Mouse (Mus musculus): ENCODE data around the gene Nedd4. TPM values are rescaled to one million over a fixed set of nuclear protein-coding genes. Genes with fewer than 3 reads are reported as not detected.

Nedd4 gene
- polyA plus RNA-seq, 1 experiment from 2014 or later = 564 TPM

DNA sequence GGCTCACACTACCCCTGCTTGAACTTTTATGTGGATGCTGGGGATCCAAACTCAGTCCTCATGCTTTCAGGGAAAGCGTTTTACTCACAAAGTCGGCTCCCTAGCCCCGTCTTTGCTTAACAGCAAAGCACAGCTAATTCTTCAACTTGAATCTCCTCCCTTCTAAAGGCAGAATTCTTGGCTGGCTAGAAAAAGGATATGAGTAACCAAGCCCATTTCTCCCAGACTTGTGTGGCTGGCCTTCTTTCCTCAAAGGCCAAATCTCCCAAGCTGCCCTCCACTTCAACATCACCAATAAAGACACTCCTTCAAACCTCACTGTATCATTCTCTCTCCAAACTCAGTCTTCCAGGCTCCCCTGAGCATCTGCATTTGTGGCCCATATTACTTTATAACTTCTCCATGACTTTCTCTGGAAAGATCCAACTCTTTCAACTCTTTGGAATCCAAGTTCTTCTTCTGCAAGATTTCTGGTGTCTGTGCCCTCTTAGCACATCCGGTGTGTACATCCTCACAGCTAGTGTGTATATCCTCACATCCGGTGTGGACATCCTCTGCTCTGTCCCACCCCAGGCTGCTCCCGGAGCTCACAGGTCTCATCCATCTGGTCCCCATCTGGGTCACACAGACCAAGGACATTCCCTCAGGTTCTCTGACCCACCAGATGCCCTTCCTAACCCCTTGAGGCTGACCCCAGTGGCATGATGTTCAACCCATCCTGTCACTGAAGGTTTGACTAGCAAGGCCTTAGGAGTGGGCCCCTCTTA, 18.3 kb upstream of the Nedd4 start:
- no peak overlapping the region for H3K9ac ChIP-seq (replicated peaks; ENCODE audit: low read length)
- peaks cover 23% of the 10 kb centered on the region for H3K4me1 ChIP-seq (ENCODE audit: control insufficient read depth, insufficient read depth, low read length)
- H3K27ac ChIP-seq (replicated peaks; ENCODE audit: low read depth, low read length) = peak overlapping the region; percentile 22; the same call in 1 of the 2 replicates
- no peak overlapping the region for H3K4me2 ChIP-seq (ENCODE audit: low read length)
- no peaks in the 10 kb centered on the region for H3K9me3 ChIP-seq (ENCODE audit: control insufficient read depth, low read length)
- H3K36me3 ChIP-seq (ENCODE audit: control insufficient read depth, insufficient read depth, low read length) = no peaks in the 10 kb centered on the region
- no peak for ATAC-seq (ENCODE audit: low FRiP score, low TSS enrichment)
- no peak for DNase-seq
- no peaks in the 10 kb centered on the region for H3K27me3 ChIP-seq (ENCODE audit: control insufficient read depth, insufficient read depth, low read length)
- no peak overlapping the region for H3K4me3 ChIP-seq (replicated peaks; ENCODE audit: low read depth, low read length)
- WGBS = 89% methylated on average over 6 of the region's 6 CpGs

DNA sequence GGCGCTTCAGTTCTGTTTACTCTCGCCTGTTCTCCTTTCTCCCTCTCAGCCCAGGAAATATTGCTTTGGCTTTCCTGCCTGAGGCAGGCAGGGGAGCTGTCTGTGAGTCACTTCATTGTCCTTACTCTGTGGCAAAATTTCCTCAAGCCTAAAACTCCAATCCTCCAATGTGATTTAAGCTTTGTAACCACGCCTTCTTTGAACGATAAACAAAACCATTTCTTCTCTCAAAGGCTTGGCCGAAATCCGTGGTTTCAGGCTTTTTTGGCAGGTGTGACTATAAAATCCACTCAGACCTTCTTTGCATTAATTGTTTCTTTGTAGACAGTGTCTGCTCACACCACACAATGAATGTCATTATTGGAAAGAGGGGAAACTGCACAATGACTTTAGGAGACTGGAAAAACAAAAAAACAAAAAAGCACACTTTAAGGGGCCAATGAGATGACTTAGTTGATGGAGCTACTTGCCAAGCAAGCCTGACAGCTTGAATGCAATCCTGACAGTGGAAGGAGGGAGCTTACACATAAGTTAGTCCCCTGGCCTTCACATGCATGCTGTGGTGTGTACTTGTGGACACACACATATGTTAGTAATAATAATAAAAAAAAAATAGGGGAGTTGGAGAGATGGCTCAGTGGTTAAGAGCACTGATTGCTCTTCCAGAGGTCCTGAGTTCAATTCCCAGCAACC, 17.6 kb upstream of the Nedd4 start:
- DNase-seq = no peak
- no peak overlapping the region for H3K4me2 ChIP-seq (ENCODE audit: low read length)
- H3K36me3 ChIP-seq (ENCODE audit: control insufficient read depth, insufficient read depth, low read length) = no peaks in the 10 kb centered on the region
- no peak overlapping the region for H3K4me3 ChIP-seq (replicated peaks; ENCODE audit: low read depth, low read length)
- no peaks in the 10 kb centered on the region for H3K27me3 ChIP-seq (ENCODE audit: control insufficient read depth, insufficient read depth, low read length)
- no peak for ATAC-seq (ENCODE audit: low FRiP score, low TSS enrichment)
- H3K4me1 ChIP-seq (ENCODE audit: control insufficient read depth, insufficient read depth, low read length) = peaks cover 20% of the 10 kb centered on the region
- H3K9me3 ChIP-seq (ENCODE audit: control insufficient read depth, low read length) = no peaks in the 10 kb centered on the region
- WGBS = 34% methylated on average over 6 of the region's 6 CpGs
- no peak overlapping the region for H3K9ac ChIP-seq (replicated peaks; ENCODE audit: low read length)
- peak overlapping the region; percentile 22; the same call in 1 of the 2 replicates for H3K27ac ChIP-seq (replicated peaks; ENCODE audit: low read depth, low read length)

DNA sequence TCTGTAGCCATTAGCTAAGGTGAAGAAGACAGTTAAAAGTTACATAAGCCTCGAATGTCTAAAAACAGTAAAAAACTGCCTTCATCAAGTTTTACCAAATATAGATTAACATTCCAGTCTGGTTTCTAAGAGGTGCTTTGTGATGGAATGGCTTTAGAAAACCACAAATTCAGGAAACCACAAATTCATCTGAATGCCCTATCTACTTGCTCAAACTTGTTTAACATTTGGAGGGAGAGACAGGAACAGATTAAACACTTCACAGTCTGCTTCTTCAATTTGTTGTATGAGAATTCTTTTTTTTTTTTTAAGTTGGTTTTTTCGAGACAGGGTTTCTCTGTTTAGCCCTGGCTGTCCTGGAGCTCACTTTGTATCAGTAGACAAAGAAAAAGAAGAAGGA, 12.4 kb upstream of the Nedd4 start:
- Histone ChIP-seq H3K9me3 (ENCODE audit: control insufficient read depth, low read length) (no peaks in the 10 kb centered on the region), H3K4me1 (ENCODE audit: control insufficient read depth, insufficient read depth, low read length) (peaks cover 7% of the 10 kb centered on the region; the same call in 1 of the 2 replicates), H3K4me2 (ENCODE audit: low read length) (no peak overlapping the region), H3K4me3 (replicated peaks; ENCODE audit: low read depth, low read length) (no peak overlapping the region), H3K9ac (replicated peaks; ENCODE audit: low read length) (no peak overlapping the region), H3K27me3 (ENCODE audit: control insufficient read depth, insufficient read depth, low read length) (no peaks in the 10 kb centered on the region), H3K36me3 (ENCODE audit: control insufficient read depth, insufficient read depth, low read length) (no peaks in the 10 kb centered on the region), H3K27ac (replicated peaks; ENCODE audit: low read depth, low read length) (no peak overlapping the region)
- no peak for ATAC-seq (ENCODE audit: low FRiP score, low TSS enrichment)
- DNase-seq = no peak
- 78% methylated on average over 2 of the region's 2 CpGs for WGBS

DNA sequence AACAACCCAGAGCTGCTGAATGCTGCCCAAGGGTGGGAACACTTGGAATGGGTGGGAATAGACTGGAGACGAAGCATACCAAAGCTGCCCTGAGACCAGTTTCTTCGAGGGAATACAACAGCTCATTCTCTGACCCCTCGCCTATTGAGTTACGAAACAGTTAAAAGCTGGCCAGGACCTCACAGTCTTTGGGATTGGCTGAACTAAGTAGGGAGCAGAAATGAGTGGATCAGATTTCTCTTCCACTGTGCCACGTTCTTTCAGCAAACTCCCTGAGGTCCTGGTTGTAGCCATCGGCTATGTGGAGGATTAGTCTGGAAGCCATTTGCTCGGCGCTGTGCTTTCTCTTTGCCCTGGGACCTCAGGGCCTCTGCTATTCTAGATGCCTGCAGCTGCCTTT, 9.2 kb upstream of the Nedd4 start:
- no peak overlapping the region for H3K9ac ChIP-seq (replicated peaks; ENCODE audit: low read length)
- DNase-seq = peak; percentile 63
- H3K27me3 ChIP-seq (ENCODE audit: control insufficient read depth, insufficient read depth, low read length) = no peaks in the 10 kb centered on the region
- H3K36me3 ChIP-seq (ENCODE audit: control insufficient read depth, insufficient read depth, low read length) = no peaks in the 10 kb centered on the region
- 11% methylated on average over 8 of the region's 8 CpGs for WGBS
- peaks cover 7% of the 10 kb centered on the region; the same call in 1 of the 2 replicates for H3K4me1 ChIP-seq (ENCODE audit: control insufficient read depth, insufficient read depth, low read length)
- H3K4me3 ChIP-seq (replicated peaks; ENCODE audit: low read depth, low read length) = no peak overlapping the region
- ATAC-seq (ENCODE audit: low FRiP score, low TSS enrichment) = peak; percentile 14; the same call in 1 of the 2 replicates
- H3K4me2 ChIP-seq (ENCODE audit: low read length) = no peak overlapping the region; the same call in 1 of the 2 replicates
- no peaks in the 10 kb centered on the region for H3K9me3 ChIP-seq (ENCODE audit: control insufficient read depth, low read length)
- no peak overlapping the region for H3K27ac ChIP-seq (replicated peaks; ENCODE audit: low read depth, low read length)

DNA sequence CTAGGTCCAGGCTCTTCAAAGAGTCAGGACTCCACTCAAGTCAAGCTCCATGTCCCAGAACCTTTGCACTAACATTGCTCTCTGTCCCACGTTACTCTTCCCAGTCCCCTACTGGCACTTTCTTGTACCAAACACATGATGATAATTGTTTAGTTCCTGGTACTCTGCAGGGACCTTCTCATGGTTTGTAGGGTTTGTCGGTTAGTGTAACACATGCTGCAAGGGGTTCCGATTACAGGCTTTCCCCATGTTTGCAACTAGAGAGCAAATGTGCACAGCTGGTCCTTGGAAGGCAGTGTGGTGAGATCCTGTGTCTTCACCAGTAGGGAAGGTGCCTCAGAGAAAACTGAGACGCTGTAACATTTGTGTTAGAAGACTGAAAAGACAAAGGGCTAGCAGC, 8.6 kb upstream of the Nedd4 start:
- H3K27ac ChIP-seq (replicated peaks; ENCODE audit: low read depth, low read length) = no peak overlapping the region
- ATAC-seq (ENCODE audit: low FRiP score, low TSS enrichment) = no peak

DNA sequence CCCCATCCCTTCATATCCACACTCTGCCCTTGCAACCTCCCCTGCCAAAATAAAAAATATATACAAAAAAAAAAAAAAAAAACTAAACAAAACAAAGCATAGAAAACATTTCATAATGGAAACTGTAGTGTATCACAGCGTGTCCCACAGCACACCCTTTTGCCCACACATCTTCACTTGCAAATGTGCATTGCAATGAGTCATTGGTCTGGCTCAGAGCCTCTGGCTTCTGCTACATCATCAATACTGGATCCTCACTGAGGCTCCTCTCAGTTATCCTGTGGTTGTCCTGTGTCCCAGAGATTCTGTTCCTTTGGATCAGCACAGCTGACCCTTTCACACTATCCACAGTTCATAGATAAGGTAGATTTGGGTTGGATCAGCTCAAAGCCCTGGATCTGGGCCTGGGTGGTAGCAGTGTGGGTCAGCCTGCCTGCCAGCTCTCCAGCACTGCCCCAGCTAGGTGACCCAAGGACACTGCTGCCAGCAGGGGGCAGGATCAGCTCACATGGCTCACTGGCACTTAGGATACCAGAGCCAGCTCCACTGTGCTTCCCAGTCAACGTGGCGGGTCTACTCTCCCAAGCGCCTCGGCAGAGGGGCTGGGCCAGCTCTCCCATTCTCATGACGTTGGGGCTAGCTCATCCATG, 7.4 kb upstream of the Nedd4 start:
- no peak overlapping the region for H3K27ac ChIP-seq (replicated peaks; ENCODE audit: low read depth, low read length)
- no peaks in the 10 kb centered on the region for H3K9me3 ChIP-seq (ENCODE audit: control insufficient read depth, low read length)
- ATAC-seq (ENCODE audit: low FRiP score, low TSS enrichment) = no peak; the same call in 1 of the 2 replicates
- H3K4me1 ChIP-seq (ENCODE audit: control insufficient read depth, insufficient read depth, low read length) = peaks cover 7% of the 10 kb centered on the region; the same call in 1 of the 2 replicates
- 67% methylated on average over 6 of the region's 6 CpGs for whole genome bisulfite sequencing
- no peaks in the 10 kb centered on the region for H3K27me3 ChIP-seq (ENCODE audit: control insufficient read depth, insufficient read depth, low read length)
- no peaks in the 10 kb centered on the region for H3K36me3 ChIP-seq (ENCODE audit: control insufficient read depth, insufficient read depth, low read length)
- peak; percentile 60 for DNase-seq
- no peak overlapping the region for H3K9ac ChIP-seq (replicated peaks; ENCODE audit: low read length)
- no peak overlapping the region for H3K4me3 ChIP-seq (replicated peaks; ENCODE audit: low read depth, low read length)
- no peak overlapping the region for H3K4me2 ChIP-seq (ENCODE audit: low read length)

More for the DNA sequence above, 8.6 kb upstream of the Nedd4 start:
- WGBS = 57% methylated on average over 4 of the region's 4 CpGs
- Histone ChIP-seq H3K4me3 (replicated peaks; ENCODE audit: low read depth, low read length) (no peak overlapping the region), H3K4me2 (ENCODE audit: low read length) (no peak overlapping the region), H3K27me3 (ENCODE audit: control insufficient read depth, insufficient read depth, low read length) (no peaks in the 10 kb centered on the region), H3K9ac (replicated peaks; ENCODE audit: low read length) (no peak overlapping the region), H3K36me3 (ENCODE audit: control insufficient read depth, insufficient read depth, low read length) (no peaks in the 10 kb centered on the region), H3K9me3 (ENCODE audit: control insufficient read depth, low read length) (no peaks in the 10 kb centered on the region), H3K4me1 (ENCODE audit: control insufficient read depth, insufficient read depth, low read length) (peaks cover 7% of the 10 kb centered on the region; the same call in 1 of the 2 replicates)
- no peak for DNase-seq

DNA sequence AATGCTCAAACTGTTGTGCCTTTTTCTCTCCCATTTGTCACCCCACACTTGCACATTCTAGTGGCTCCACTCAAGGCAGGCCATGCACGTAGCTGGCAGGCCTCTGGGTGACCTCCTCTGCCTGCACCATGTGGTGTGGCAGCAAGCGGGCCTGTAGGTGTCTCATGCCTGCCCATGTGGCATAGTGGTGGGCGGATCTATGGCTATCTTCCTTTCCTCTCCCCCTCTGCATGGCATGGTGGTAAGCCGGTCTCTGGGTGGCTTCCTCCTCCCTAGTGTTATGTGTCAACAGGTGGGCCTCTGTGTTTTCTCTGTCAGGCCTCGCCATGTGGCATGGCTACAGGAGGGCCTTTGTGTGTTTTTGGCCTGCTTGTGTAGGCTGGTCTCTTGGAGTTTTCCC, 6.5 kb upstream of the Nedd4 start:
- no peak overlapping the region for H3K4me3 ChIP-seq (replicated peaks; ENCODE audit: low read depth, low read length)
- H3K27ac ChIP-seq (replicated peaks; ENCODE audit: low read depth, low read length) = no peak overlapping the region
- H3K9ac ChIP-seq (replicated peaks; ENCODE audit: low read length) = no peak overlapping the region
- peaks cover 7% of the 10 kb centered on the region; the same call in 1 of the 2 replicates for H3K4me1 ChIP-seq (ENCODE audit: control insufficient read depth, insufficient read depth, low read length)
- WGBS = 77% methylated on average over 5 of the region's 5 CpGs
- no peaks in the 10 kb centered on the region for H3K9me3 ChIP-seq (ENCODE audit: control insufficient read depth, low read length)
- ATAC-seq (ENCODE audit: low FRiP score, low TSS enrichment) = no peak
- no peaks in the 10 kb centered on the region for H3K36me3 ChIP-seq (ENCODE audit: control insufficient read depth, insufficient read depth, low read length)
- no peak overlapping the region for H3K4me2 ChIP-seq (ENCODE audit: low read length)
- DNase-seq = no peak
- no peaks in the 10 kb centered on the region for H3K27me3 ChIP-seq (ENCODE audit: control insufficient read depth, insufficient read depth, low read length)

DNA sequence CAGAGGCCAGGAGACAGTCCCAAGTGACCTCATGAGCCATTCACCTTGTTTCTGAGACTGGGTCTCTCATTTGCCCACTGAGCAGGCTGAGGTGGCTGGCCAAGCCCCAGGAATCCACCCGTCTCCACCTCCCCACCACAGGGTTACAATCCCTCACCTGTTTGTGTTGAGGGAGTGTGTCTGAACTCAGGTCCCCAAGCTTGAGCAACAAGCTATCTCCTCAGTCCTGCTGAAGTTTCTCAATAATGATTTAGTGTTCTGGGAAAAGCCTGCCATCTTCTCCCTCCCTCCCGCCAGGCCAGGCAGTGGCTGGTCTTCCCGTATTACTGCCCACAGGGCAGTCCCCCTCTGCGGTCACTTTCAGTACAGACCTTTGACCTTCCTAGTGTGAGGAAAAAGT, 5.7 kb upstream of the Nedd4 start:
- H3K9me3 ChIP-seq (ENCODE audit: control insufficient read depth, low read length) = no peaks in the 10 kb centered on the region
- H3K4me2 ChIP-seq (ENCODE audit: low read length) = no peak overlapping the region
- H3K27me3 ChIP-seq (ENCODE audit: control insufficient read depth, insufficient read depth, low read length) = no peaks in the 10 kb centered on the region
- no peak overlapping the region for H3K4me3 ChIP-seq (replicated peaks; ENCODE audit: low read depth, low read length)
- H3K27ac ChIP-seq (replicated peaks; ENCODE audit: low read depth, low read length) = no peak overlapping the region
- H3K36me3 ChIP-seq (ENCODE audit: control insufficient read depth, insufficient read depth, low read length) = no peaks in the 10 kb centered on the region
- WGBS = 33% methylated on average over 4 of the region's 4 CpGs
- DNase-seq (no peak), ATAC-seq (ENCODE audit: low FRiP score, low TSS enrichment) (no peak)
- peaks cover 13% of the 10 kb centered on the region for H3K4me1 ChIP-seq (ENCODE audit: control insufficient read depth, insufficient read depth, low read length)
- H3K9ac ChIP-seq (replicated peaks; ENCODE audit: low read length) = no peak overlapping the region
